Comparison of ENCODE assay signal across 9 mouse cellular contexts in genomic region chr8:47334223-47334757, GRCm38 (mm10).
DNase-seq lines count a peak whose midpoint lies in the region; ATAC-seq and TF ChIP-seq lines count a peak whose summit lies in the region.
"Had no signal": no experiment of that assay in that cellular context is flagged by ENCODE, and none has a peak within 500 bp of the region (broad histone marks: within the 10 kb centered on the region; RNA-seq: fewer than 3 reads in every experiment).

No protein-coding gene starts in this region.

- H3K27ac ChIP-seq in lung, embryonic 14.5 days (ENCODE audit: low read depth): no peak overlapping the region
- H3K27ac ChIP-seq in forebrain, embryonic 14.5 days (ENCODE audit: low read depth, low read length): peak overlapping the region; percentile 83
- no peak overlapping the region; the same call in 1 of the 2 replicates for H3K27ac ChIP-seq in stomach, embryonic 14.5 days (ENCODE audit: low read length)
- H3K27ac ChIP-seq in thymus, adult 2 months (ENCODE audit: control insufficient read depth, insufficient read depth, low read length): no peak overlapping the region

- no peak overlapping the region for H3K4me3 ChIP-seq in lung, embryonic 14.5 days (ENCODE audit: low read depth, low read length)
- H3K4me3 ChIP-seq in lung, adult 2 months (replicated peaks; ENCODE audit: extremely low read depth, low read depth, low read length): no peak overlapping the region
- peak overlapping the region; percentile 23 for H3K4me3 ChIP-seq in forebrain, embryonic 14.5 days (ENCODE audit: low read depth, low read length)
- H3K4me3 ChIP-seq in stomach, embryonic 14.5 days (ENCODE audit: low read depth, low read length): no peak overlapping the region
- H3K4me3 ChIP-seq in thymus, adult 2 months (ENCODE audit: control insufficient read depth, insufficient read depth, low read length): no peak overlapping the region

- no peak for TF ChIP-seq CTCF in lung, embryonic 14.5 days (IDR thresholded peaks at IDR 0.05; ENCODE audit: low read depth)
- no peak for TF ChIP-seq CTCF in lung, adult 2 months (IDR thresholded peaks at IDR 0.05; ENCODE audit: insufficient read depth, low read length)
- TF ChIP-seq CTCF in thymus, adult 2 months (IDR thresholded peaks at IDR 0.05; ENCODE audit: borderline replicate concordance, control insufficient read depth, extremely low read depth, insufficient read depth, low read length, poor library complexity): no peak

- H3K4me1 ChIP-seq in lung, embryonic 14.5 days (ENCODE audit: insufficient read depth): no peaks in the 10 kb centered on the region
- no peaks in the 10 kb centered on the region for H3K4me1 ChIP-seq in lung, adult 2 months (ENCODE audit: control insufficient read depth, insufficient read depth, low read length)
- H3K4me1 ChIP-seq in forebrain, embryonic 14.5 days (ENCODE audit: control insufficient read depth, insufficient read depth, low read length): no peaks in the 10 kb centered on the region; the same call in 1 of the 2 replicates
- peaks cover 8% of the 10 kb centered on the region for H3K4me1 ChIP-seq in stomach, embryonic 14.5 days (ENCODE audit: control insufficient read depth, insufficient read depth, low read length)
- no peaks in the 10 kb centered on the region for H3K4me1 ChIP-seq in thymus, adult 2 months (replicated peaks; ENCODE audit: control insufficient read depth, insufficient read depth, low read length)

- 64% methylated on average over 9 of the region's 9 CpGs for WGBS in lung, embryonic 14.5 days
- 59% methylated on average over 9 of the region's 9 CpGs for WGBS in lung, adult 2 months
- 45% methylated on average over 9 of the region's 9 CpGs for WGBS in forebrain, embryonic 14.5 days
- 64% methylated on average over 9 of the region's 9 CpGs for WGBS in stomach, embryonic 14.5 days
- 74% methylated on average over 9 of the region's 9 CpGs for WGBS in thymus, adult 2 months

- ATAC-seq in lung, embryonic 14.5 days (ENCODE audit: insufficient read depth): peak; percentile 83
- ATAC-seq in forebrain, embryonic 14.5 days: peak; percentile 98
- peak; percentile 91 for ATAC-seq in stomach, embryonic 14.5 days (ENCODE audit: insufficient number of reproducible peaks, insufficient read depth, low FRiP score, low read depth)

- peak; percentile 50 for DNase-seq in lung, embryonic 14.5 days
- DNase-seq in lung, adult 2 months: no peak
- peak; percentile 93 for DNase-seq in forebrain, embryonic 14.5 days (ENCODE audit: low spot score)
- DNase-seq in heart, postnatal 4 days: peak; percentile 57
- peak; percentile 87 to 90 for DNase-seq in layer of hippocampus, adult 8-10 months (ENCODE audit: low spot score in 2 of 2)
- DNase-seq in lung, postnatal 4 days: peak; percentile 26 to 36
- DNase-seq in thymus, adult 2 months: no peak

- H3K27me3 ChIP-seq in lung, embryonic 14.5 days (ENCODE audit: insufficient read depth, low read length): no peaks in the 10 kb centered on the region
- no peaks in the 10 kb centered on the region for H3K27me3 ChIP-seq in forebrain, embryonic 14.5 days (replicated peaks; ENCODE audit: control insufficient read depth, insufficient read depth, low read length)
- no peaks in the 10 kb centered on the region for H3K27me3 ChIP-seq in stomach, embryonic 14.5 days (ENCODE audit: control insufficient read depth, insufficient read depth, low read length)
- H3K27me3 ChIP-seq in thymus, adult 2 months (ENCODE audit: control insufficient read depth, insufficient read depth, low read length): no peaks in the 10 kb centered on the region

- no peaks in the 10 kb centered on the region for H3K9me3 ChIP-seq in lung, embryonic 14.5 days (ENCODE audit: low read depth, low read length)
- no peaks in the 10 kb centered on the region for H3K9me3 ChIP-seq in forebrain, embryonic 14.5 days (replicated peaks; ENCODE audit: control insufficient read depth, low read length)
- H3K9me3 ChIP-seq in stomach, embryonic 14.5 days (ENCODE audit: control insufficient read depth, low read depth, low read length): no peaks in the 10 kb centered on the region
- H3K9me3 ChIP-seq: G1E had no signal

- H3K36me3 ChIP-seq in lung, embryonic 14.5 days (ENCODE audit: insufficient read depth): no peaks in the 10 kb centered on the region
- no peaks in the 10 kb centered on the region for H3K36me3 ChIP-seq in forebrain, embryonic 14.5 days (ENCODE audit: control insufficient read depth, insufficient read depth, low read length)
- H3K36me3 ChIP-seq in stomach, embryonic 14.5 days (ENCODE audit: control insufficient read depth, insufficient read depth, low read length): no peaks in the 10 kb centered on the region
- no peaks in the 10 kb centered on the region for H3K36me3 ChIP-seq in thymus, adult 2 months (ENCODE audit: control insufficient read depth, insufficient read depth, low read length)
- H3K36me3 ChIP-seq: G1E had no signal

- H3K9ac ChIP-seq in lung, embryonic 14.5 days: no peak overlapping the region
- H3K9ac ChIP-seq in forebrain, embryonic 14.5 days (ENCODE audit: low read length): peak overlapping the region; percentile 49; the same call in 1 of the 2 replicates
- no peak overlapping the region for H3K9ac ChIP-seq in stomach, embryonic 14.5 days (replicated peaks; ENCODE audit: low read depth, low read length)

- no peak overlapping the region; the same call in 1 of the 2 replicates for H3K4me2 ChIP-seq in lung, embryonic 14.5 days
- H3K4me2 ChIP-seq in forebrain, embryonic 14.5 days (ENCODE audit: low read length): peak overlapping the region; percentile 42
- peak overlapping the region; percentile 30 for H3K4me2 ChIP-seq in stomach, embryonic 14.5 days (replicated peaks; ENCODE audit: low read depth, low read length)

- TF ChIP-seq POLR2A in lung, adult 2 months (IDR thresholded peaks at IDR 0.05; ENCODE audit: borderline replicate concordance, extremely low read depth, low read depth, low read length): no peak
- no peak for TF ChIP-seq POLR2A in thymus, adult 2 months (IDR thresholded peaks at IDR 0.05; ENCODE audit: control insufficient read depth, extremely low read depth, insufficient read depth, low read length, poor library complexity)

Comparison
In these comparisons a context has a peak if more than half of its experiments do, and no peak if none do; other contexts are left out.
1. DNase-seq: peak in lung, embryonic 14.5 days (single experiment), forebrain, embryonic 14.5 days (single experiment), heart, postnatal 4 days (single experiment), layer of hippocampus, adult 8-10 months (2 of 2) and lung, postnatal 4 days (2 of 2); none in lung, adult 2 months (single experiment) and thymus, adult 2 months (single experiment).
2. Peak in every context shown above with its lines, with median percentiles within 50 percentile points of each other: ATAC-seq.